Mouse (Mus musculus) WW6 (cell line): ENCODE data around the gene Ccl17.
A peak's percentile ranks its signal among the peaks of the same experiment; 100 is the strongest.
"Not testable (repeated sequence)": the region's sequence is repeated elsewhere in the genome, so short reads cannot be mapped to it uniquely, and the experiment has no call there.

Experiments
- DNase-seq: peaks from one replicate; pipeline ENCODE4 v3.0.0-alpha.2; 2013; ENCODE audit warnings: low read depth, low spot score

Gene Ccl17

GRCm38 (mm10) chr8:94826210-94826609, 16.0 kb downstream of the Ccl17 start:
- no peak for DNase-seq

GRCm38 (mm10) chr8:94828284-94828683, 18.0 kb downstream of the Ccl17 start:
- no peak for DNase-seq

GRCm38 (mm10) chr8:94833901-94834405, 23.7 kb downstream of the Ccl17 start:
- DNase-seq, result not testable (repeated sequence)

GRCm38 (mm10) chr8:94835751-94836150, 25.5 kb downstream of the Ccl17 start:
- not testable (repeated sequence) for DNase-seq

- no peak for DNase-seq
Measured at GRCm38 (mm10) chr8:94836456-94837240, 26.4 kb downstream of the Ccl17 start.

GRCm38 (mm10) chr8:94837662-94838574, 27.7 kb downstream of the Ccl17 start, which contains the start of the genes Coq9 and Ciapin1:
Coq9 (plus strand) TSS chr8:94838321.
Ciapin1 (minus strand) TSS chr8:94838358.
- peak; percentile 96 for DNase-seq

GRCm38 (mm10) chr8:94838600-94838999, 28.3 kb downstream of the Ccl17 start:
- no peak for DNase-seq

GRCm38 (mm10) chr8:94841183-94841582, 30.9 kb downstream of the Ccl17 start:
- DNase-seq, result no peak

- no peak for DNase-seq
Measured at GRCm38 (mm10) chr8:94850049-94850448, 39.8 kb downstream of the Ccl17 start.

- not testable (repeated sequence) for DNase-seq
Measured at GRCm38 (mm10) chr8:94854761-94855160, 44.5 kb downstream of the Ccl17 start.

- DNase-seq, result no peak
Measured at GRCm38 (mm10) chr8:94857011-94857345, 46.7 kb downstream of the Ccl17 start.

- no peak for DNase-seq
Measured at GRCm38 (mm10) chr8:94857346-94858173, 47.3 kb downstream of the Ccl17 start, which contains the start of gene Polr2c. Polr2c (plus strand) TSS chr8:94857450.

GRCm38 (mm10) chr8:94861352-94861910, 51.2 kb downstream of the Ccl17 start:
- no peak for DNase-seq
